Mouse (Mus musculus): ENCODE results near the gene Tmem108. TPM values are rescaled to one million over a fixed set of nuclear protein-coding genes. Genes with fewer than 3 reads are reported as not detected.

Gene Tmem108
- total and polyA plus RNA-seq, 2 experiments from 2014 or later, result 23.5 to 25.1 TPM

- TF ChIP-seq EP300 (IDR thresholded peaks at IDR 0.05; ENCODE audit: low read depth), result no peak
- no peak for TF ChIP-seq CTCF (IDR thresholded peaks at IDR 0.05; ENCODE audit: low read depth)
- Histone ChIP-seq H3K4me3 (ENCODE audit: low read depth, low read length) (no peak overlapping the region), H3K4me1 (ENCODE audit: control insufficient read depth, insufficient read depth) (peaks cover 11% of the 10 kb centered on the region), H3K4me2 (ENCODE audit: low read depth, low read length) (no peak overlapping the region), H3K9me3 (replicated peaks; ENCODE audit: control insufficient read depth, low read length) (0 out of 2 replicates have a peak, but pooled peaks cover 3% of the 10 kb centered on the region), H3K36me3 (replicated peaks; ENCODE audit: control insufficient read depth, insufficient read depth, low read length) (no peaks in the 10 kb centered on the region), H3K9ac (replicated peaks; ENCODE audit: low read depth, low read length) (no peak overlapping the region), H3K27ac (ENCODE audit: low read depth) (no peak overlapping the region), H3K27me3 (ENCODE audit: control insufficient read depth, insufficient read depth, low read length) (no peaks in the 10 kb centered on the region)
- 83% methylated on average over 8 of the region's 8 CpGs for WGBS
- ATAC-seq (ENCODE audit: insufficient read depth, low read depth) (no peak), DNase-seq (ENCODE audit: low spot score) (no peak)
These were observed 141.0 kb downstream of the Tmem108 start for GRCm38 (mm10) chr9:103620517-103621212.

- Histone ChIP-seq H3K4me2 (ENCODE audit: low read depth, low read length) (no peak overlapping the region), H3K4me3 (ENCODE audit: low read depth, low read length) (no peak overlapping the region), H3K27me3 (ENCODE audit: control insufficient read depth, insufficient read depth, low read length) (no peaks in the 10 kb centered on the region), H3K27ac (ENCODE audit: low read depth) (no peak overlapping the region), H3K36me3 (replicated peaks; ENCODE audit: control insufficient read depth, insufficient read depth, low read length) (no peaks in the 10 kb centered on the region), H3K9me3 (replicated peaks; ENCODE audit: control insufficient read depth, low read length) (0 out of 2 replicates have a peak, but pooled peaks cover 3% of the 10 kb centered on the region), H3K9ac (replicated peaks; ENCODE audit: low read depth, low read length) (no peak overlapping the region), H3K4me1 (ENCODE audit: control insufficient read depth, insufficient read depth) (no peaks in the 10 kb centered on the region)
- TF ChIP-seq EP300 (IDR thresholded peaks at IDR 0.05; ENCODE audit: low read depth), result no peak
- no peak for TF ChIP-seq CTCF (IDR thresholded peaks at IDR 0.05; ENCODE audit: low read depth)
- ATAC-seq (ENCODE audit: insufficient read depth, low read depth) (no peak), DNase-seq (ENCODE audit: low spot score) (no peak)
- 77% methylated on average over 4 of the region's 4 CpGs for WGBS
These were observed 147.4 kb downstream of the Tmem108 start for GRCm38 (mm10) chr9:103614260-103614659.

GRCm38 (mm10) chr9:103608161-103609058 lies 153.2 kb downstream of the Tmem108 start:
- no peak overlapping the region for H3K4me3 ChIP-seq (ENCODE audit: low read depth, low read length)
- H3K9me3 ChIP-seq (replicated peaks; ENCODE audit: control insufficient read depth, low read length), result no peaks in the 10 kb centered on the region
- H3K27ac ChIP-seq (ENCODE audit: low read depth), result no peak overlapping the region
- no peak overlapping the region for H3K4me2 ChIP-seq (ENCODE audit: low read depth, low read length)
- 65% methylated on average over 13 of the region's 13 CpGs for WGBS
- TF ChIP-seq EP300 (IDR thresholded peaks at IDR 0.05; ENCODE audit: low read depth), result no peak
- TF ChIP-seq CTCF (IDR thresholded peaks at IDR 0.05; ENCODE audit: low read depth), result no peak
- no peak overlapping the region for H3K9ac ChIP-seq (replicated peaks; ENCODE audit: low read depth, low read length)
- ATAC-seq (ENCODE audit: insufficient read depth, low read depth) (no peak), DNase-seq (ENCODE audit: low spot score) (no peak)
- H3K4me1 ChIP-seq (ENCODE audit: control insufficient read depth, insufficient read depth), result peaks cover 10% of the 10 kb centered on the region
- H3K36me3 ChIP-seq (replicated peaks; ENCODE audit: control insufficient read depth, insufficient read depth, low read length), result no peaks in the 10 kb centered on the region
- H3K27me3 ChIP-seq (ENCODE audit: control insufficient read depth, insufficient read depth, low read length), result no peaks in the 10 kb centered on the region

- no peaks in the 10 kb centered on the region for H3K27me3 ChIP-seq (ENCODE audit: control insufficient read depth, insufficient read depth, low read length)
- no peak overlapping the region for H3K9ac ChIP-seq (replicated peaks; ENCODE audit: low read depth, low read length)
- H3K4me1 ChIP-seq (ENCODE audit: control insufficient read depth, insufficient read depth), result peaks cover 24% of the 10 kb centered on the region
- no peak overlapping the region for H3K4me2 ChIP-seq (ENCODE audit: low read depth, low read length)
- no peak for DNase-seq (ENCODE audit: low spot score)
- ATAC-seq (ENCODE audit: insufficient read depth, low read depth), result no peak
- 75% methylated on average over 1 of the region's 1 CpGs for WGBS
- no peak overlapping the region for H3K4me3 ChIP-seq (ENCODE audit: low read depth, low read length)
- H3K36me3 ChIP-seq (replicated peaks; ENCODE audit: control insufficient read depth, insufficient read depth, low read length), result no peaks in the 10 kb centered on the region
- no peak overlapping the region for H3K27ac ChIP-seq (ENCODE audit: low read depth)
- H3K9me3 ChIP-seq (replicated peaks; ENCODE audit: control insufficient read depth, low read length), result no peaks in the 10 kb centered on the region
- TF ChIP-seq EP300 (IDR thresholded peaks at IDR 0.05; ENCODE audit: low read depth) (no peak), CTCF (IDR thresholded peaks at IDR 0.05; ENCODE audit: low read depth) (no peak)
These were observed 155.6 kb downstream of the Tmem108 start for GRCm38 (mm10) chr9:103606056-103606455.

GRCm38 (mm10) chr9:103603792-103604191 lies 157.8 kb downstream of the Tmem108 start:
- peak; percentile 46 for DNase-seq (ENCODE audit: low spot score)
- Histone ChIP-seq H3K4me3 (ENCODE audit: low read depth, low read length) (no peak overlapping the region), H3K4me2 (ENCODE audit: low read depth, low read length) (no peak overlapping the region), H3K27me3 (ENCODE audit: control insufficient read depth, insufficient read depth, low read length) (no peaks in the 10 kb centered on the region), H3K9ac (replicated peaks; ENCODE audit: low read depth, low read length) (no peak overlapping the region), H3K4me1 (ENCODE audit: control insufficient read depth, insufficient read depth) (peaks cover 28% of the 10 kb centered on the region), H3K36me3 (replicated peaks; ENCODE audit: control insufficient read depth, insufficient read depth, low read length) (no peaks in the 10 kb centered on the region), H3K27ac (ENCODE audit: low read depth) (peak overlapping the region; percentile 49), H3K9me3 (replicated peaks; ENCODE audit: control insufficient read depth, low read length) (no peaks in the 10 kb centered on the region)
- TF ChIP-seq EP300 (IDR thresholded peaks at IDR 0.05; ENCODE audit: low read depth), result no peak
- TF ChIP-seq CTCF (IDR thresholded peaks at IDR 0.05; ENCODE audit: low read depth), result no peak
- peak; percentile 80 for ATAC-seq (ENCODE audit: insufficient read depth, low read depth)
- WGBS, result 20% methylated on average over 6 of the region's 6 CpGs

Data from heart, postnatal 0 days (tissue).